Mouse (Mus musculus) frontal cortex, postnatal 10 days (tissue): ENCODE measurements around the gene Gm12800.
A peak's percentile ranks its signal among the peaks of the same experiment; 100 is the strongest.
"Not testable (repeated sequence)": the region's sequence is repeated elsewhere in the genome, so short reads cannot be mapped to it uniquely, and the experiment has no call there.

Experiments used
- DNase-seq, 2 experiments: peaks; one replicate each; pipeline ENCODE4 v3.0.0; 2022; ENCODE audit warnings: low spot score in 2 of 2, mixed read lengths in 1 of 2

Gm12800 gene

GRCm38 (mm10) chr4:101908821-101909220, at the start of gene Gm12800:
Gene Gm12800 (plus strand): TSS chr4:101909121.
- not testable (repeated sequence) for DNase-seq

GRCm38 (mm10) chr4:101860873-101861272, 48.0 kb upstream of the Gm12800 start:
- DNase-seq: peak; percentile 14 to 17

GRCm38 (mm10) chr4:101862289-101862688, 46.6 kb upstream of the Gm12800 start:
- no peak for DNase-seq

- not testable (repeated sequence) for DNase-seq
These were observed 36.9 kb upstream of the Gm12800 start for GRCm38 (mm10) chr4:101872031-101872430.

GRCm38 (mm10) chr4:101875687-101876086, 33.2 kb upstream of the Gm12800 start:
- DNase-seq: not testable (repeated sequence)

GRCm38 (mm10) chr4:101883641-101884040, 25.3 kb upstream of the Gm12800 start:
- DNase-seq: no peak

- DNase-seq: no peak
These were observed 19.5 kb upstream of the Gm12800 start for GRCm38 (mm10) chr4:101889377-101889776.

- no peak for DNase-seq
These were observed 15.1 kb upstream of the Gm12800 start, which contains the start of gene C130073F10Rik for GRCm38 (mm10) chr4:101893656-101894420. Gene C130073F10Rik (minus strand): TSS chr4:101893789.

GRCm38 (mm10) chr4:101940107-101940506, 31.2 kb downstream of the Gm12800 start, which contains the start of gene Gm12794:
Gene Gm12794 (plus strand): TSS chr4:101940407.
- DNase-seq: not testable (repeated sequence)
